Mouse (Mus musculus): ENCODE data around the gene Batf.

GRCm38 (mm10) chr12:85703507-85703906 is 17.0 kb downstream of the Batf start:
- TF ChIP-seq CTCF (IDR thresholded peaks at IDR 0.05; ENCODE audit: low read depth, low read length): no peak
- no peak for TF ChIP-seq TAL1 (conservative IDR thresholded peaks at IDR 0.05; ENCODE audit: low read depth, low read length)
- no peak for TF ChIP-seq POLR2AphosphoS5 (IDR thresholded peaks at IDR 0.05; ENCODE audit: insufficient replicate concordance, low read depth, low read length)
- no peak for TF ChIP-seq GATA1 (IDR thresholded peaks at IDR 0.05; ENCODE audit: borderline replicate concordance, low read length)

Data from G1E (cell line).